Mouse (Mus musculus) embryonic facial prominence, embryonic 13.5 days (tissue): Measurements from ENCODE around the gene Prkca. TPM values are rescaled to one million over a fixed set of nuclear protein-coding genes. Genes with fewer than 3 reads are reported as not detected.

ENCODE experiments used
- ATAC-seq: fragments of 200-750 bp; cut with Nextera tagmentation; 2 replicates; pipeline ENCODE4 v1.8.0; 2017; ENCODE audit warnings: low read depth; ENCODE audit not compliant: insufficient number of reproducible peaks, insufficient read depth, low FRiP score, low TSS enrichment
- H3K27ac ChIP-seq: fragments of 300-500 bp; sonication (generic); 2 replicates; pipeline ENCODE4 v1.5.1; 2015; ENCODE audit warnings: moderate library complexity, mild to moderate bottlenecking, inconsistent platforms
- H3K27me3 ChIP-seq: fragments of 300-500 bp; sonication (generic); 2 replicates; pipeline ENCODE4 v1.6.1; 2015; ENCODE audit warnings: mild to moderate bottlenecking, inconsistent platforms
- H3K36me3 ChIP-seq: fragments of 300-500 bp; sonication (generic); 2 replicates; pipeline ENCODE4 v1.6.1; 2015; ENCODE audit warnings: mild to moderate bottlenecking, inconsistent platforms
- H3K4me1 ChIP-seq: fragments of 300-500 bp; sonication (generic); 2 replicates; pipeline ENCODE4 v1.6.1; 2015; ENCODE audit warnings: inconsistent platforms
- H3K4me2 ChIP-seq: fragments of 300-500 bp; sonication (generic); 2 replicates; pipeline ENCODE4 v1.6.1; 2015; ENCODE audit warnings: moderate library complexity, mild to moderate bottlenecking, inconsistent platforms
- H3K4me3 ChIP-seq: fragments of 300-500 bp; sonication (generic); 2 replicates; pipeline ENCODE4 v1.5.1; 2015; ENCODE audit warnings: mild to moderate bottlenecking, inconsistent platforms
- H3K9ac ChIP-seq: fragments of 300-500 bp; sonication (generic); 2 replicates; pipeline ENCODE4 v1.6.1; 2015; ENCODE audit warnings: mild to moderate bottlenecking, inconsistent platforms
- H3K9me3 ChIP-seq: fragments of 300-500 bp; sonication (generic); 2 replicates; pipeline ENCODE4 v1.6.1; 2016; ENCODE audit warnings: inconsistent platforms
- WGBS: fragments of 180-500 bp; shearing (Covaris S2); methylation state at CpG from one replicate; pipeline ENCODE4 v1.1.7; 2015; ENCODE audit warnings: mixed read lengths; 5-methylcytosine and 5-hydroxymethylcytosine counted together
- polyA plus RNA-seq: library from polyadenylated mRNA; unstranded; fragments of >200 nt; fragmentation: Nextera tagmentation; extraction: Ambion mirVana; gene quantifications from 2 replicates; pipeline ENCODE4 v1.2.1, GENCODE M21; 2015

Gene Prkca
- polyA plus RNA-seq, 1 experiment from 2014 or later, result 10.2 TPM

DNA sequence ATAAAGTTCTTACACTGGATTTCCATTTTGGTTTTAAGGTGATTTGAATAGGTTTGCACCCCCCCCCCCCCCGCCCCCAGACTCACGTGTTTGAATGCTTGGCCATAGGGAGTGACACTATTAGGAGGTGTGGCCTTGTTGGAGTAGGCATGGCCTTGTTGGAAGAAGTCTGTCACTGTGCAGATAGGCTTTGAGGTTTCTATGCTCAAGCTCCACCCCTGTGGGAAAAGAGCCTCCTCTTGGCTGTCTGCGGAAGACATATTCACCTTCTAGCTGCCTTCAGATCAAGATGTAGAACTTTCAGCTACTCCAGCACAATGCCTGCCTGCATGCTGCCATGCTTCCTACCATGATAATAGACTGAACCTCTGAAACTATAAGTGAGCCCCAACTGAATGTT, 49.9 kb downstream of the Prkca start:
- WGBS, result 73% methylated on average over 3 of the region's 3 CpGs
- Histone ChIP-seq H3K9ac (no peak overlapping the region), H3K36me3 (no peaks in the 10 kb centered on the region), H3K4me3 (no peak overlapping the region), H3K9me3 (no peaks in the 10 kb centered on the region), H3K4me2 (no peak overlapping the region), H3K27ac (no peak overlapping the region), H3K4me1 (peaks cover 6% of the 10 kb centered on the region; the same call in 1 of the 2 replicates), H3K27me3 (no peaks in the 10 kb centered on the region)
- ATAC-seq, result no peak

DNA sequence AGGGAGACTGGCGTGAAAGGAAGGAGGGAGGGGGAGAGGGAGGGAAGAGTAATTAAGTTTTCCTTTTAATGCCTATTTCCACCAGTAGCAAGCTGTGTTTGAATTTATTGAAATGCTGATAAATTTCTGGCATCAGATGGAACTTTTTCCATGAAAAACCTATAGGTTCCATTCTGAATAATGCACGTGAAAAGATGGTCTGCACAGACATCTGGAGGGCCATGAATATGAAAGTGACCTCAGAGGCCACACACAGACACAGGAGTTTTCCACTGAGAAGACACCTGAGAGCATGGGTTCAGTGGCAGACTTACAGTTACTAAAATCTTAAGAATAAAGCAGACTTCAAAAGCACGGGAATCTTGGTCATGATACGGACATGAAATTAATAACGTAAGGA, 54.5 kb downstream of the Prkca start:
- H3K9me3 ChIP-seq, result no peaks in the 10 kb centered on the region
- peaks cover 4% of the 10 kb centered on the region; the same call in 1 of the 2 replicates for H3K4me1 ChIP-seq
- no peak overlapping the region for H3K4me3 ChIP-seq
- H3K27ac ChIP-seq, result no peak overlapping the region
- WGBS, result 85% methylated on average over 5 of the region's 5 CpGs
- no peak overlapping the region for H3K4me2 ChIP-seq
- no peaks in the 10 kb centered on the region for H3K36me3 ChIP-seq
- no peak for ATAC-seq
- H3K27me3 ChIP-seq, result no peaks in the 10 kb centered on the region
- no peak overlapping the region for H3K9ac ChIP-seq

DNA sequence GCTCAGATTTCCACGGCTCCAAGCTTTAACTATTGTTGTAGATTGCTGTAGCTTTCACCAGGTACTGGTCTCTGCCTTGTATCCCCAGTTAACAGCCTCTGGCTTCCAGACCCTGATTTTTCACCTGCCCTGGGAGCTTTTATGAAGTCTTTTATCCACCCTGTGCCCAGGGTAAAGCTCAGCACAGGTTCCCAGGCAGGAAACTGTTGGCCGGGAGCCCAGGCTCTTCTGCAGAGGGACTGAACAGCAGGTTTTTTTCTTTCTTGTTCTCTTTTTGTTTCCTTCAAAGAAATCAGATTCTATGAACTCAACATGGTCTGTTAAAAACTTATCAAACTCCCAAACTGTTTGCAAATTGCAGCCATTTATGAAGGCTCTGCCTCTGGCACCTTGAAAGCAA, 56.4 kb downstream of the Prkca start:
- H3K4me2 ChIP-seq, result no peak overlapping the region
- WGBS, result 40% methylated on average over 2 of the region's 2 CpGs
- H3K27ac ChIP-seq, result no peak overlapping the region
- H3K36me3 ChIP-seq, result no peaks in the 10 kb centered on the region
- no peaks in the 10 kb centered on the region for H3K9me3 ChIP-seq
- H3K27me3 ChIP-seq, result no peaks in the 10 kb centered on the region
- H3K4me1 ChIP-seq, result peaks cover 15% of the 10 kb centered on the region
- ATAC-seq, result no peak
- no peak overlapping the region for H3K9ac ChIP-seq
- no peak overlapping the region for H3K4me3 ChIP-seq

DNA sequence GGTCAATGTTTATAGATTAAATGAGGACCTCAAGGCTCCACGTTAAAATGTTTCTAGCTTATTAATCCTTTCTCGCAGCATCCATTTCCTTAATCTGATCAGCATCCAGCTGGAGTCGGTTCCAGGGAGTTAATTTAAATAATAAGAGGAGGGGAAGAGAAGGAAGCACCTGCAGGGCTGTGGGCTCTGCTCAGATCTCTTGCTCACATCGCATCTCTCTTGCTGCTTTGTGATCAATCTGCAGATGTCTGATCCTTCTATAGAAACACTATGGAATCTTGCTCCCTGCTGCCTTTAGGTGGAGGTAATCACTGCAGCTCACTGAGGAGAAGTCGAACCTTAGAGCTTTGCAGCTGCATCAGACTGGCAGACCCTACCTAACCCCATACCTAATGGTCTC, 58.7 kb downstream of the Prkca start:
- Histone ChIP-seq H3K27me3 (no peaks in the 10 kb centered on the region), H3K4me3 (no peak overlapping the region), H3K9ac (no peak overlapping the region), H3K27ac (no peak overlapping the region), H3K9me3 (no peaks in the 10 kb centered on the region), H3K36me3 (no peaks in the 10 kb centered on the region), H3K4me2 (no peak overlapping the region), H3K4me1 (peaks cover 23% of the 10 kb centered on the region)
- ATAC-seq, result no peak
- WGBS, result 44% methylated on average over 5 of the region's 5 CpGs

DNA sequence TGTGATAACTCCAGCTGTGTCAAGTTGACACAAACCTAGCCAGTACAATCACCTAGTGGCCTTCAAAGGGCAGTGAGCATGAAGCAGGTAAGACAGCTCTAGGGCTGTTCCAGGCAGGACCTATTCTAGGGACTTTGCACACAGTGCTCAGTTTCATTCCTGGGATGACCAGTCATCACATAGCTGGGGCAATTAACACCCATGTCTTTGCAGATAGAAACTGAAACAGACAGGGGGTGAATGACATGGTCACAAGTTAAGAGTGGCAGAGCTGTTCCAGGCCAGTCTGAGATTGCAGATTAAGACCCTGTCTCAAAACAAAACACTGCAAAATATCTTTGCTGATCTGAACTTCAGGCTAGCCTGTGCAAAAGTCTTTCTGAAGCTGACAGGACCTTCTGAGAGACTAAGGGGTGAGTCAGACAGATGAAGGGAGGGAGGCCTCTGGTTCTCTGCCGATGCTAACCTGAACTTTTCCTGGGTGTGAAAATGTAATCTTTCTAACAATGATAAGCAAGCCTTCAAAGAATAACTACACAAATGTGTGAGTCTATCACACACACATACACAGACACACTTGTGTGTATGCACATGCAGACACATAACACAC, 60.8 kb downstream of the Prkca start:
- Histone ChIP-seq H3K9ac (no peak overlapping the region), H3K4me2 (no peak overlapping the region), H3K4me1 (peaks cover 28% of the 10 kb centered on the region), H3K27me3 (no peaks in the 10 kb centered on the region), H3K4me3 (no peak overlapping the region), H3K9me3 (no peaks in the 10 kb centered on the region), H3K36me3 (no peaks in the 10 kb centered on the region), H3K27ac (no peak overlapping the region)
- no peak for ATAC-seq
- WGBS, result 43% methylated on average over 1 of the region's 1 CpGs

DNA sequence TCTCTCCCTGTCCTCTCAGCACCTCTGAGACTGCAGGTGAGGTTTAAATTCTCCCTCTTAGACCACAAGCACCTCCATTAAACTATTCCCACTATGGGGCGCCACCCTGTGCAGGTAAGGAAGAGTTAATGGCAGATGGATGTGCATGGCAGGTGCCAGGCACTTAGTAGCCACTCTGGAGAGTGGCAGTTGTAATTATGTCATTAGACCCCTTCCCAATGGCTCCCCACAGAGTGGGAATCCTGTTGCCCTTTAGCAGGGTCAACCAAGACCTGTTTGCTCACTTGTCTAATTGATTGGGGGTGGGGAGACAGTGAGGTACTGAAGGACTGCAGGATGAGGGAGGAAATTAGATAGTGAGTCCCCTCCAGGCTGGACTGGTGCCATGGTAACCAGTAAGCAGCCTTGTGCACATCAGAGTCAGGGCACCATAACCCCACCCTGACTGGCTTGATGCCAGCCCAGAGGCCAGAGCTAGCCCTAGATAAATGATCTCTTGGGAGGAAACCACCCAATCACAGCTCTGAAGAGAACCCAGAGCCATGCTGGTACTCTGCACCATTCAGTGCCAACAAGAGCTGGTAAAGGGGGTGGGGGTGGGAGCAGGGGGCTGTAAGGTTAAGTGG, 63.9 kb downstream of the Prkca start:
- no peak overlapping the region for H3K4me2 ChIP-seq
- H3K4me1 ChIP-seq, result peaks cover 44% of the 10 kb centered on the region
- no peaks in the 10 kb centered on the region for H3K27me3 ChIP-seq
- no peak overlapping the region for H3K9ac ChIP-seq
- H3K27ac ChIP-seq, result no peak overlapping the region
- no peak overlapping the region for H3K4me3 ChIP-seq
- H3K36me3 ChIP-seq, result no peaks in the 10 kb centered on the region
- H3K9me3 ChIP-seq, result no peaks in the 10 kb centered on the region
- ATAC-seq, result no peak
- WGBS, result 72% methylated on average over 1 of the region's 1 CpGs

DNA sequence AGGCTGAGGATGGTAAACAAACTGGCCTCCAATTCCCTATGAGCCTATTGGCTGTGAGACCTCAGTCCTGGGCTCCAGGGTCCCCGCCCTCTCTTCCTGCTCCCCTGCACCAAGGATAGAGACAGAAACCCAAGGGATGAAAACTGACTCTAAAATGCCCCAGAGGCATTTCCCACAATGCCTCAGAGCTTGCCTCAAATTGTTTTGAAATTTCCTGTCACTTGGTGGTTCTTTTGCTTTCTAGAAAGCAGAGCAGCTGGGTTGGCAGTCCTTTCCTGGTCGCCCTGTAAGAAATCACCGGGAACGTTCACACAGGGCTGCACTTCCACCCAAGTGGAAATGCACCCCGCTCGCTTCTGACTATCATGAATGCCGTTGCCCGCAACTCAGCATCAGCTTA, 66.6 kb downstream of the Prkca start:
- 64% methylated on average over 8 of the region's 8 CpGs for WGBS
- H3K27me3 ChIP-seq, result no peaks in the 10 kb centered on the region
- peaks cover 36% of the 10 kb centered on the region for H3K4me1 ChIP-seq
- peak overlapping the region; percentile 14; the same call in 1 of the 2 replicates for H3K27ac ChIP-seq
- no peaks in the 10 kb centered on the region for H3K9me3 ChIP-seq
- H3K4me3 ChIP-seq, result no peak overlapping the region
- H3K36me3 ChIP-seq, result no peaks in the 10 kb centered on the region
- no peak overlapping the region for H3K4me2 ChIP-seq
- ATAC-seq, result no peak
- no peak overlapping the region for H3K9ac ChIP-seq

DNA sequence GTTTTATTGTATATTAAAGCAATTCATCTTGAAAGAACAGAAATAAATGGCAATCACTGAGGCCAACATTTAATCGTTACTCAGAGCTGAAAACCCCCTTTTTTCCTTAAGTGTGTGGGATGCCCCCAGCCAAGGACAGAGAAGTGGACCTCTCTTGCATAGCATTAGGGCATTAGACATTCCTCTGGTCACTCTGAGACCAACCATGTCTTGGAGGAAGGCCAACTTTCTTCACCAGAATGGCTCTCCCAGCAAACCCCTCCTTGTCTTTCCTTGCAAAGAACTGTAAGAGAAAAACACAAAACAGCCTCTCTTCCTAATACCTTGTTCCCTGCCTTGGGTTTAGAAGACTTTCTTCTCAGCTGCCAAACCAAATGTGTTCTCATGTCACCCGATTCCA, 67.6 kb downstream of the Prkca start:
- no peak for ATAC-seq
- Histone ChIP-seq H3K4me2 (no peak overlapping the region), H3K36me3 (no peaks in the 10 kb centered on the region), H3K4me1 (peaks cover 42% of the 10 kb centered on the region), H3K27ac (no peak overlapping the region), H3K27me3 (no peaks in the 10 kb centered on the region), H3K9me3 (no peaks in the 10 kb centered on the region), H3K9ac (no peak overlapping the region), H3K4me3 (no peak overlapping the region)
- 82% methylated on average over 2 of the region's 2 CpGs for WGBS

DNA sequence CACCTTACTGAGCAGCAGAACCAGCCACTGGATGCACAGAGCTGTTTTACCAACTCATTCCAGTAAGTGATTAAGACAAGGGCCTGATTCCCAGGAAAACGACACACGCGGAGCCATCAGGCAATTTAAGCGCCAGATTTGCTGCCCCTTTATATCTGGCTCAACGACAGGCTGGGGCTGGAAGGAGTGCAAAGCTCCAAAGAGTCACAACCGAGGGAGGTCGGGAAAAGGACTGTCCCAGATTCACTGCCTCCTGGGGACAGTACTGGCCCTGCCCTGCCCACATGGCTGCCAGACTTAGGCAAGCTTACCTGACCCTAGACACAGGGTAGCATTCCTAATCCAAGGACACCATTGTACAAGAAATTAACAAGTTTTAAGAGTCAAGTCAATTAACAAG, 69.7 kb downstream of the Prkca start:
- H3K4me3 ChIP-seq, result no peak overlapping the region
- WGBS, result 47% methylated on average over 7 of the region's 7 CpGs
- no peak for ATAC-seq
- peaks cover 41% of the 10 kb centered on the region for H3K4me1 ChIP-seq
- H3K27ac ChIP-seq, result no peak overlapping the region
- H3K4me2 ChIP-seq, result no peak overlapping the region
- no peaks in the 10 kb centered on the region for H3K36me3 ChIP-seq
- H3K27me3 ChIP-seq, result no peaks in the 10 kb centered on the region
- H3K9ac ChIP-seq, result no peak overlapping the region
- no peaks in the 10 kb centered on the region for H3K9me3 ChIP-seq

DNA sequence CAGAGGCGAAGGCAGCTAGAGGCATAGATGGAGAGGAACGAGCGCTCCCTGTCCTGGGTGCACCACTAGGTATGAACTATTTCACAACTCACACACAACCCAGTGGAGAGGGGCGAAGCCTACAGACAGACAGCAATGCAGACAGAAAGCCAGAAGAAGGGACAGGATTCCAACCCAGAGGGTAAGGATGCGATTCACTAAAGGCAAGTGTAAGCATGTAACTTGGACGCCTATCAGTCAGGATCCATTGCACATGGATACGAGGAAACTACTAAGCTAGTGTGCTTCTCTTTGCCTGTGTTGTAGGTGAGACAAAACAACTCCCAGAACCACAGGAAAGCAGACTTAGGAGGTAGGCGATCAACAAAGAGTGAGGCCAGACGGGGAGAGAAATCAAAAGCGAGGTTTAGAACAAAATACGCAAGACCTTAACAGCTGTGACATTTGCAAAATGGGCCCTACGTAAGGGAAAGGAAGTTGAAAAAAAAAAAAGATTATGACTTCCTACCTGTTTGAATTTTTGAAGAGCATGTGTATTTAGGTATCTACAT, 70.2 kb downstream of the Prkca start:
- 90% methylated on average over 12 of the region's 12 CpGs for WGBS

DNA sequence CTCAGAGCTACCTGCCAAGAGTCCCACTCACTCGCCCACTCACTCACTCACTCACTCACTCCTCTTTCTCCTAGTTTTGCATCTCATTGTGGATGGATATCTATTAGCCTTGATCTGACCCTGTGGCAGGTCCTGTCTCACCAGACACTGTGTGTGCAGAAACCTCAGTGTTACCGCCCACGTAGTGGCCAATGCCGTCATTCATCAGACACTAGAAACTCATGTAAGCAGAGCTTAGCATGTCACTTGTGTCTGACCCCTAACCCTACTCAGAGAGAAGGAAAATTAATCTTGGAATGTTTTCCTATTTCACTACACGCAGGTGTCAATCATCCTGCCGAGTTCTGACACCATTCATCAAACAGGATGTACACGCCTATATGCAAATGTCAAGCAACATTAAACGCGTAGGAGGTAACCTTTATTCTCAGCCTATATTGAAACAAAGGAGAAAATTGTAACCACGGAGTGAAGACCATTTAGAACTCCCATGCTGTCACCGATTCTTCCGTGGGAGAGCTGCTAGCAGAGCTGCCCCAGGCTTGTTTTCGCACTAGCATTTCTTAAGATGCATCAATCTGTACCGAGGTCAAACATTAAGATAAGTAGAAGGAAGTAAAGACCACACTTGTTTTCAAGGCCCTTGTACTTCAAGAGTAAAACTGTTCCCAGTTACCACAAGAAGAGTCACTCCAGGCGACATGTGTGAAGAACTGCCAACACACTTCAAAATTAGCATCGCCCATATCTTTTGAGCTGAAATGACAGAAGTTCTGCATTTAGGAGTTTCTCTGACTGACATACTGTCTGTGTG, 70.9 kb downstream of the Prkca start:
- Histone ChIP-seq H3K9me3 (no peaks in the 10 kb centered on the region), H3K36me3 (no peaks in the 10 kb centered on the region), H3K27ac (no peak overlapping the region), H3K4me1 (peaks cover 51% of the 10 kb centered on the region), H3K4me2 (no peak overlapping the region), H3K27me3 (no peaks in the 10 kb centered on the region), H3K9ac (no peak overlapping the region), H3K4me3 (no peak overlapping the region)
- no peak for ATAC-seq
- WGBS, result 76% methylated on average over 16 of the region's 16 CpGs

More for the DNA sequence above, 70.2 kb downstream of the Prkca start:
- no peak overlapping the region for H3K4me3 ChIP-seq
- no peak overlapping the region for H3K27ac ChIP-seq
- ATAC-seq, result no peak
- no peaks in the 10 kb centered on the region for H3K9me3 ChIP-seq
- H3K4me1 ChIP-seq, result peaks cover 46% of the 10 kb centered on the region
- no peaks in the 10 kb centered on the region for H3K36me3 ChIP-seq
- no peak overlapping the region for H3K4me2 ChIP-seq
- no peaks in the 10 kb centered on the region for H3K27me3 ChIP-seq
- no peak overlapping the region for H3K9ac ChIP-seq
